Mouse (Mus musculus): ENCODE data around the gene Olfr937. TPM values are rescaled to one million over a fixed set of nuclear protein-coding genes. Genes with fewer than 3 reads are reported as not detected.

Gene Olfr937
- total RNA-seq (2021) = not detected
- long read RNA-seq, experiment 1 = 0 reads
- long read RNA-seq, experiment 2 = 0 reads

DNA sequence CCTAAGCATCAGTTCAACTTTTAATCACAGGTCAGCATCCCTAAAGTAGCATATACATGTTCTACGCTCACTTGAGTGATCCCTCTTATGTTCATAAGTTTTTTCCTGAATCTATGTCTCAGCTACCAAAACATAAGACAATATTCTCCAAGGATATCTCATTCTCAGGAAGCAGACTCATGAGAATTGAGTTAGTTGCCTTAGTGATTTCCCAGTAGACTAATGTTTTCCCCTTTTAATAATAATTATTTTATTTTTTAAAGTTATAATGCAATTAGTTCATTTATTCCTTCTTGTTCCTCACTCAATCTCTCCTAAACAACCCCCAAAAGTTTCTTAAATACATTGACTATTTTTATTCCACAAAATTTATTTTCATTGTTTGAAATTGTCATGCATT lies at the start of gene Olfr937:
Gene Olfr937 (minus strand): TSS at position 101 of the 400 bp plus-strand sequence.
- no peak for DNase-seq

DNA sequence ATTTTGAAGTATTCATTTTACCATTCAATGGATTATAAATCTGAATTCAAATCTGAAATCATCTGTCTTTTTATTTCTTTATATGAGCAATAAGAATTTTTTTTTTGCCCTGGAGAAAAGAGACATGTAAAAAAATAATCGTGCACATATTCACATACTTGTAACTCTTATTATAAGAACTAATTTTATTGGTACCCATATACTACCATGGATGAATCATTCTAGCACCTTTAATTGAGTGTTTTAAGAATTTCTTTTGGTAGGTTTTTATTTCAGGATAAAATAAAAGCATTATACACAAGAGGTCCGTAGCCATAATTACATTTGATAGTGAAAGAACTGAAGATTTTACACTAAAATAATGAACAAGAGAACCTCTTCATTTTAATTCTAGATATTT lies 14.0 kb upstream of the Olfr937 start, which contains the start of gene Olfr938:
Gene Olfr938 (minus strand): TSS at position 101 of the 400 bp plus-strand sequence.
- no peak for DNase-seq

DNA sequence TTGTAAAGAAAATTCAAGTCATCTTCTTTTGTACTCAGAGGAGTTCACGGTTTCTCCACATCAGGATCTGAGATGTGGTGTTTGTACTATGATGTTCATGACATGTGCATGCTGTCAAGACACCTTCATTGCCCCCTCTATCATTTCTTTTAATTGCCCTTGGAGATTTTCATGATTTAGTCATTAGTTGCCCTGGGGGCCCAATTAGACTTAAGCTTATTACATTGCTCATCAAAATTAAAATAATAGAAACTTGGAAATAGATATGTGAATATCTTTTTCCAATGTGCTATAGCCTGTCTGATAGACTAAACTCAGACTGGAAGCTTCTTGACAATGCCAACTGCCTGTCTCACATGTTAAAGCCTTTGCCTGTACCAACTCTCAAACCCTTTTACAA lies 41.5 kb downstream of the Olfr937 start, which contains the start of gene Olfr146:
Gene Olfr146 (minus strand): TSS at position 101 of the 400 bp plus-strand sequence.
- DNase-seq = no peak

Small RNA genes lying within 50 kb of the gene (microRNA-seq; reads per million reads assigned to microRNA genes)
- gene Gm25032 (ENCODE audit: borderline replicate concordance in 2 of 2) (0 reads per million in 2 experiments), gene Gm25529 (ENCODE audit: borderline replicate concordance in 2 of 2) (0 reads per million in 2 experiments)

Other genes starting within 250 kb of the Olfr937 start
- not detected for gene Olfr923, start 238.4 kb downstream of the Olfr937 start, total RNA-seq (2021)
- not detected for gene Olfr924, start 220.5 kb downstream of the Olfr937 start, total RNA-seq (2021)
- gene Olfr26, start 209.9 kb downstream of the Olfr937 start, total RNA-seq (2021) = not detected
- not detected for gene Olfr926, start 187.8 kb downstream of the Olfr937 start, total RNA-seq (2021)
- not detected for gene Olfr930, start 135.1 kb downstream of the Olfr937 start, total RNA-seq (2021)
- not detected for gene Olfr933, start 92.6 kb downstream of the Olfr937 start, total RNA-seq (2021)
- gene Olfr934, start 76.6 kb downstream of the Olfr937 start, total RNA-seq (2021) = not detected
- not detected for gene Olfr935, start 65.3 kb downstream of the Olfr937 start, total RNA-seq (2021)
- gene Olfr146, start 41.6 kb downstream of the Olfr937 start, total RNA-seq (2021) = not detected
- gene Olfr938, start 13.9 kb upstream of the Olfr937 start, total RNA-seq (2021) = not detected
- not detected for gene Olfr27, start 63.2 kb upstream of the Olfr937 start, total RNA-seq (2021)
- gene Olfr943, start 101.4 kb upstream of the Olfr937 start, total RNA-seq (2021) = not detected
- not detected for gene Olfr944, start 137.0 kb upstream of the Olfr937 start, total RNA-seq (2021)
- not detected for gene Olfr1537, start 185.0 kb upstream of the Olfr937 start, total RNA-seq (2021)
- not detected for gene Olfr945, start 211.9 kb upstream of the Olfr937 start, total RNA-seq (2021)